Mouse (Mus musculus) CH12.LX (cell line): ENCODE measurements around the gene Pdyn. TPM values are rescaled to one million over a fixed set of nuclear protein-coding genes. Genes with fewer than 3 reads are reported as not detected.

Experiments used
- DNase-seq: peaks from one replicate; pipeline ENCODE4 v3.0.0-alpha.2; 2013; ENCODE audit errors: extremely low read depth
- H3K27ac ChIP-seq: 2 replicates; pipeline ENCODE4 v1.5.1; 2012; ENCODE audit warnings: low read depth, mild to moderate bottlenecking, control low read depth, moderate library complexity; ENCODE audit not compliant: insufficient read depth
- H3K27me3 ChIP-seq: replicated peaks from 2 replicates; pipeline ENCODE3; 2012; ENCODE audit warnings: inconsistent platforms
- H3K36me3 ChIP-seq, 2 experiments: replicated peaks in 1 of 2; 2 replicates each; pipeline versions ENCODE3 to v1.6.1; 2012; ENCODE audit warnings: inconsistent platforms in 1 of 2, low read length in 1 of 2, mild to moderate bottlenecking in 1 of 2, mixed read lengths in 1 of 2, moderate library complexity in 1 of 2; ENCODE audit not compliant: control insufficient read depth in 1 of 2, insufficient read depth in 1 of 2
- H3K4me1 ChIP-seq, 2 experiments: 2 replicates each; pipeline ENCODE4 v1.6.1; 2012; ENCODE audit warnings: inconsistent platforms in 1 of 2, moderate library complexity in 1 of 2; ENCODE audit not compliant: insufficient read depth in 2 of 2, control insufficient read depth in 1 of 2
- H3K4me2 ChIP-seq: 2 replicates; pipeline ENCODE4 v1.6.1; 2012; ENCODE audit warnings: low read depth, mild to moderate bottlenecking, control low read depth; ENCODE audit not compliant: poor library complexity, insufficient read depth, severe bottlenecking
- H3K4me3 ChIP-seq, 3 experiments: fragments of 150-350 bp in 1 of 3; sonication (generic) in 1 of 3; replicated peaks in 1 of 3; 2 replicates each; pipeline versions ENCODE3 to v1.5.1; 2011 to 2012; ENCODE audit warnings: low read depth in 2 of 3, low read length in 2 of 3, mild to moderate bottlenecking in 2 of 3, moderate library complexity in 2 of 3, control low read depth in 1 of 3, improper control_type of control experiment in 1 of 3, inconsistent platforms in 1 of 3, mixed read lengths in 1 of 3; ENCODE audit not compliant: poor library complexity in 1 of 3
- H3K79me2 ChIP-seq: replicated peaks from 2 replicates; pipeline ENCODE4 v1.6.1; 2012; ENCODE audit warnings: mild to moderate bottlenecking, moderate library complexity; ENCODE audit not compliant: control insufficient read depth, poor library complexity, insufficient read depth, severe bottlenecking; ENCODE audit errors: extremely low read depth
- H3K9ac ChIP-seq: 2 replicates; pipeline ENCODE4 v1.6.1; 2012; ENCODE audit warnings: low read depth, mild to moderate bottlenecking, control low read depth, moderate library complexity; ENCODE audit not compliant: insufficient read depth
- H3K9me3 ChIP-seq: replicated peaks from 2 replicates; pipeline ENCODE3; 2012; ENCODE audit warnings: low read length, inconsistent platforms, mixed read lengths
- BHLHE40 ChIP-seq: IDR thresholded peaks from 2 replicates; pipeline ENCODE4 v1.6.1; 2011; ENCODE audit warnings: mild to moderate bottlenecking, low read depth, low read length, improper control_type of control experiment
- CHD1 ChIP-seq: IDR thresholded peaks from 2 replicates; pipeline ENCODE4 v1.6.1; 2012; ENCODE audit warnings: low read depth, low read length, improper control_type of control experiment, inconsistent platforms
- CTCF ChIP-seq, 2 experiments: IDR thresholded peaks in 1 of 2; conservative IDR thresholded peaks in 1 of 2; 2 replicates each; pipeline ENCODE4 v1.5.1; 2011 to 2012; ENCODE audit warnings: low read depth in 2 of 2, low read length in 2 of 2, improper control_type of control experiment in 1 of 2, inconsistent platforms in 1 of 2, mild to moderate bottlenecking in 1 of 2, moderate library complexity in 1 of 2
- E2F4 ChIP-seq: IDR thresholded peaks from 2 replicates; pipeline ENCODE4 v1.6.1; 2011; ENCODE audit warnings: low read depth, low read length, improper control_type of control experiment; ENCODE audit not compliant: insufficient replicate concordance
- ETS1 ChIP-seq: conservative IDR thresholded peaks from 2 replicates; pipeline ENCODE4 v1.6.1; 2012; ENCODE audit warnings: low read depth, mild to moderate bottlenecking, inconsistent platforms, low read length, improper control_type of control experiment, moderate library complexity
- IRF4 ChIP-seq: IDR thresholded peaks from 2 replicates; pipeline ENCODE4 v1.6.1; 2014; ENCODE audit warnings: low read depth, mild to moderate bottlenecking, inconsistent platforms, low read length, improper control_type of control experiment
- JUN ChIP-seq: IDR thresholded peaks from 2 replicates; pipeline ENCODE4 v1.6.1; 2011; ENCODE audit warnings: low read depth, mild to moderate bottlenecking, low read length, improper control_type of control experiment, moderate library complexity; ENCODE audit not compliant: insufficient read depth
- JUND ChIP-seq: conservative IDR thresholded peaks from 2 replicates; pipeline ENCODE4 v1.6.1; 2011; ENCODE audit warnings: low read depth, low read length, improper control_type of control experiment
- MAX ChIP-seq: IDR thresholded peaks from 2 replicates; pipeline ENCODE4 v1.6.1; 2011; ENCODE audit warnings: low read length, improper control_type of control experiment
- MYC ChIP-seq: IDR thresholded peaks from 2 replicates; pipeline ENCODE4 v1.6.1; 2011; ENCODE audit warnings: low read depth, mild to moderate bottlenecking, improper control_type of control experiment, low read length
- NRF1 ChIP-seq: IDR thresholded peaks from 2 replicates; pipeline ENCODE4 v1.6.1; 2014; ENCODE audit warnings: low read depth, mild to moderate bottlenecking, inconsistent platforms, low read length, improper control_type of control experiment, moderate library complexity
- PAX5 ChIP-seq: IDR thresholded peaks from 2 replicates; pipeline ENCODE4 v1.6.1; 2012; ENCODE audit warnings: low read length, inconsistent platforms, mixed read lengths
- POLR2A ChIP-seq: IDR thresholded peaks from 2 replicates; pipeline ENCODE4 v1.6.1; 2011; ENCODE audit warnings: low read depth, mild to moderate bottlenecking, improper control_type of control experiment, low read length
- TCF12 ChIP-seq: IDR thresholded peaks from 2 replicates; pipeline ENCODE4 v1.6.1; 2014; ENCODE audit warnings: low read depth, mild to moderate bottlenecking, inconsistent platforms, low read length, improper control_type of control experiment
- UBTF ChIP-seq: IDR thresholded peaks from 2 replicates; pipeline ENCODE4 v1.6.1; 2012; ENCODE audit warnings: low read depth, mild to moderate bottlenecking, inconsistent platforms, low read length, improper control_type of control experiment, moderate library complexity
- USF1 ChIP-seq: IDR thresholded peaks from 2 replicates; pipeline ENCODE4 v1.6.1; 2014; ENCODE audit warnings: low read depth, mild to moderate bottlenecking, inconsistent platforms, low read length, improper control_type of control experiment
- ZC3H11A ChIP-seq: IDR thresholded peaks from 2 replicates; pipeline ENCODE4 v1.6.1; 2012; ENCODE audit warnings: low read depth, mild to moderate bottlenecking, inconsistent platforms, low read length, improper control_type of control experiment
- dilution Hi-C: fragments of 300-500 bp; cut with MboI; formaldehyde crosslinking; loops from 2 replicates; pipeline ENCODE4 v1.14.3; 2020; ENCODE audit warnings: low sequenced_read_pairs; ENCODE audit not compliant: extremely low pct_unique_long_range_greater_than_20kb, extremely low pct_ligation_motif_present
- in situ Hi-C: fragments of 300-500 bp; cut with MboI; formaldehyde crosslinking; loops from 3 replicates; pipeline ENCODE4 v1.14.3; 2019; ENCODE audit warnings: low sequenced_read_pairs, low pct_ligation_motif_present, low pct_unique_long_range_greater_than_20kb, mixed read lengths
- polyA plus RNA-seq: library from polyadenylated mRNA; unstranded; fragments of >175 nt; gene quantifications from 2 replicates; pipeline ENCODE4 v1.2.1, GENCODE M21; 2012; ENCODE audit warnings: low read depth; ENCODE audit not compliant: insufficient read length
- total RNA-seq, 2 experiments: library from RNA; depleted of rRNA; stranded (reverse); fragments of 300-350 nt in 1 of 2; fragments of >200 nt in 1 of 2; gene quantifications; 2 replicates each; pipeline ENCODE4 v1.2.3; 2012 to 2014

Pdyn gene
- total RNA-seq (2012; rRNA removed) = not detected in 2 replicates
- total RNA-seq (2014; rRNA removed) = not detected in 2 replicates
- polyA plus RNA-seq = not detected in 2 replicates

DNA sequence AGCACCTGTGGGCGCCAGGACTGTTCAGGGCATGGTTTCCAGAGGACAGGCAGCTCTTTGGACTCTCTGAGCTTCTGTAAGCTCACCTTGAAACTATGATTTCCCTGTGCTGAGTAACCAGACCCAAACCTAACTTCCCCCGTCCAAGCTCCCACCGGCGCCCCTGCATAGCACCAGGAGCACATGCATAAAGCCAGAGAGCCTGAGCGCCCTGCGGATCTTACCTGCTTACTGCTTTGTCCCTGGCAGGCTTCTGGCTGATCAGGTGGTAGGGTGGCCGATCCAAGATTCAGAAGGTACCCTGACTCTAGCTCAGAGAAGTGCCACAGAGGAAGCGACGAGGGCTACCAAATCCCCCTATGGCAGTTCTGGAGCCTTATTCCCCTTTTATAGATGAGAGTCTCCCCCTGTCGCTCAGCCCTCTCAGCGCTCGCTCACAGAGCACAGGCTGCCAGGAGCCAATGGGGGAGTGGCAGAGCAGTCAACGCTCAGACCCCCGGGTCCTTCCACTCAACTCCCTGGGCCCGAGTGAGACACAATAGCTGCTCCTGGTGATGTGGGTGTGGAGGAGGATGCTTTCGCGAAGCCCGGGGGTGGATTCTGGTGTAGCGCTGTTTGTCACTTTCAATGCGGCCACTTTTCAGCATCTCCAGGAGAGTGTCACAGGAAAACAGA, at the start of gene Pdyn:
TSS of gene Pdyn (minus strand) at position 361 of the 675 bp plus-strand sequence.
- in situ Hi-C loops = loop anchor here (25.0 kb wide), 1 partner anchor 513 kb away; no protein-coding TSS in a partner anchor
- H3K4me2 ChIP-seq = peak within 1 kb of the TSS; percentile 11; the same call in 1 of the 2 replicates
- no peaks in the 10 kb centered on the region for H3K9me3 ChIP-seq
- no peak within 1 kb of the TSS for H3K9ac ChIP-seq
- dilution Hi-C loops = no loop called here
- H3K79me2 ChIP-seq = no peaks in the 10 kb centered on the region
- H3K27ac ChIP-seq = no peak within 1 kb of the TSS
- H3K27me3 ChIP-seq = peaks cover 86% of the 10 kb centered on the region
- TF ChIP-seq CTCF (conservative IDR thresholded peaks at IDR 0.05 in 1 of 2, IDR thresholded peaks at IDR 0.05 in 1 of 2; ENCODE audit: low read depth in 2 of 2, low read length in 2 of 2) (no peak), JUND (no peak), NRF1 (no peak), JUN (no peak), CHD1 (no peak), POLR2A (no peak), USF1 (no peak), MAX (no peak)
- no peaks in the 10 kb centered on the region for H3K36me3 ChIP-seq
- no peak for DNase-seq
- no peaks in the 10 kb centered on the region for H3K4me1 ChIP-seq
- H3K4me3 ChIP-seq = no peak within 1 kb of the TSS

DNA sequence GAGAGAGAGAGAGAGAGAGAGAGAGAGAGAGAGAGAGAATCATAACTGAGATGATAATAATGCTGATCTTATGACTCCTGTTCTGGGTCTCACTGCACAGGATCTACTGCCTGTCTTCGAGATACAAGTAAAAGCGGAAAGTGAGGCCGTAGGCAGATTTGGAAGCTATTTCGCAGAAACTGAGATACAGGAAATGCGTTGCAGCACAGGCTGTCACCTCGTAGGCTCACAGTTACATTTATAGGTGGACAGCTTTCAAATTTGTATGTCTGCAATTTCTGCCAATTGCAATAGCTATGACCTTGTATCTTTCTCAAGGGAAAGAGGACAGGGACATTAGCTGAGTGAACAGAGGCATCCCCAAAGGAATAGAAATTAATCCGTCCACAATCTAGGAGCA, 42.4 kb upstream of the Pdyn start:
- DNase-seq = no peak
- no peak overlapping the region for H3K4me2 ChIP-seq
- H3K79me2 ChIP-seq = no peaks in the 10 kb centered on the region
- H3K4me1 ChIP-seq = no peaks in the 10 kb centered on the region
- no peaks in the 10 kb centered on the region for H3K36me3 ChIP-seq
- no peaks in the 10 kb centered on the region for H3K9me3 ChIP-seq
- no peak overlapping the region for H3K9ac ChIP-seq
- peaks cover 46% of the 10 kb centered on the region for H3K27me3 ChIP-seq
- dilution Hi-C loops = no loop called here
- H3K4me3 ChIP-seq = no peak overlapping the region
- H3K27ac ChIP-seq = no peak overlapping the region
- in situ Hi-C loops = no loop called here
- no peak for TF ChIP-seq BHLHE40
- TF ChIP-seq ETS1 = no peak
- no peak for TF ChIP-seq CHD1
- no peak for TF ChIP-seq IRF4
- no peak for TF ChIP-seq E2F4

DNA sequence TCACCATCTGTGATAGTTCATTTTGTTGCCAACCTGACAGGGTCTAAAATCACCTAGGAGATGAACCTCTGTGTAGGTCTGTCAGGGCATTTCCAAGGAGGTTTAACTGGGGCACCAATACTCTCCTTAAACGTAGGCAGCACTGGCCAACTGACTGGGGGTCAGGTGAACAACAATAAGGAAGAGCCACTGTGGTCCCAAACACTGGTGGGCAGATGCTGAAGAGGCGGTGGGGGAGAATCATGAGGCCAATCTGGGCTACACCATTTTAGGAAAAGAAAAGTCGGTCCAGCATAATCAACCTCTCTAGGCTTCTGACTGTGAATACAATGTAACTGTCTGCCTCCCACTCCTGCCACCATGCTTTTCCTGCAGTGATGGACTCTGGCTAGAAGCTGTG, 40.9 kb upstream of the Pdyn start:
- no peaks in the 10 kb centered on the region for H3K4me1 ChIP-seq
- no peak for DNase-seq
- H3K27me3 ChIP-seq = peaks cover 41% of the 10 kb centered on the region
- in situ Hi-C loops (no loop called here), dilution Hi-C loops (no loop called here)
- no peak overlapping the region for H3K4me2 ChIP-seq
- H3K9ac ChIP-seq = no peak overlapping the region
- no peaks in the 10 kb centered on the region for H3K9me3 ChIP-seq
- H3K27ac ChIP-seq = no peak overlapping the region
- TF ChIP-seq ZC3H11A = no peak
- no peak for TF ChIP-seq IRF4
- no peak for TF ChIP-seq UBTF
- no peak for TF ChIP-seq MYC
- no peak for TF ChIP-seq TCF12
- TF ChIP-seq BHLHE40 = no peak
- no peak for TF ChIP-seq PAX5
- no peaks in the 10 kb centered on the region for H3K79me2 ChIP-seq
- H3K36me3 ChIP-seq = no peaks in the 10 kb centered on the region
- H3K4me3 ChIP-seq = no peak overlapping the region
